Mouse (Mus musculus): Measurements from ENCODE around the gene Psg23. TPM values are rescaled to one million over a fixed set of nuclear protein-coding genes. Genes with fewer than 3 reads are reported as not detected.
"Not testable (repeated sequence)": the region's sequence is repeated elsewhere in the genome, so short reads cannot be mapped to it uniquely, and the experiment has no call there.

The Psg23 gene
- polyA plus RNA-seq (2015; fragmentation: Nextera tagmentation; extraction: Ambion mirVana), result not detected in 2 replicates

DNA sequence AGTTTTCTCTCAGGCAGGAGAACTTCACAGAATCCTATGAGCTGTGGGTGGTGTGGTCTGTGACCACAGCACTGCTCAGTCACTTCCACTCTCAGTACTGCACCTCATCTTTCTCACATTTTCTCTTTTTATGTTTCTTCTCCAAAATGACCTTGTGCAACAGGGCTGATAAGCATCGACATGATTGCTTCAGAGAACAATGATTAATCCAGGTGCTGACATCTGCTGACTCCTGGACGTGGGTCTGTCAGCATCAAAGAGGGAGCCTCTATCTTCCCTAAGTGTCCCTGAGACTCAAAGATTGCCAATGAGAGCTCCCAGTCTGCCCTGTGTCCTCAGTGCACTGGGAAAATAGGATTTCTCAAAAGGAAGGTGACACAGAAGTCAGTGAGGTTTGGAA lies at the start of gene Psg23:
TSS of gene Psg23 (minus strand) at position 101 of the 400 bp plus-strand sequence.
- H3K27ac ChIP-seq; H3K36me3 ChIP-seq; H3K4me3 ChIP-seq (replicated peaks); H3K9ac ChIP-seq; H3K9me3 ChIP-seq; H3K4me1 ChIP-seq (replicated peaks); ATAC-seq; H3K27me3 ChIP-seq (replicated peaks); H3K4me2 ChIP-seq (replicated peaks): not testable (repeated sequence)
- 31% methylated on average over 2 of the region's 2 CpGs for WGBS

DNA sequence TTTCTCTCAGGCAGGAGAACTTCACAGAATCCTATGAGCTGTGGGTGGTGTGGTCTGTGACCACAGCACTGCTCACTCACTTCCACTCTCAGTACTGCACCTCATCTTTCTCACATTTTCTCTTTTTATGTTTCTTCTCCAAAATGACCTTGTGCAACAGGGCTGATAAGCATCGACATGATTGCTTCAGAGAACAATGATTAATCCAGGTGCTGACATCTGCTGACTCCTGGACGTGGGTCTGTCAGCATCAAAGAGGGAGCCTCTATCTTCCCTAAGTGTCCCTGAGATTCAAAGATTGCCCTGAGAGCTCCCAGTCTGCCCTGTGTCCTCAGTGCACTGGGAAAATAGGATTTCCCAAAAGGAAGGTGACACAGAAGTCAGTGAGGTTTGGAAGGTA lies 40.3 kb upstream of the Psg23 start, which contains the start of gene Psg21:
TSS of gene Psg21 (minus strand) at position 101 of the 400 bp plus-strand sequence.
- not testable (repeated sequence) for H3K4me3 ChIP-seq (replicated peaks); ATAC-seq; H3K27ac ChIP-seq; H3K4me2 ChIP-seq (replicated peaks); H3K36me3 ChIP-seq; H3K9ac ChIP-seq; H3K9me3 ChIP-seq; H3K4me1 ChIP-seq (replicated peaks); H3K27me3 ChIP-seq (replicated peaks)
- 45% methylated on average over 2 of the region's 2 CpGs for WGBS

DNA sequence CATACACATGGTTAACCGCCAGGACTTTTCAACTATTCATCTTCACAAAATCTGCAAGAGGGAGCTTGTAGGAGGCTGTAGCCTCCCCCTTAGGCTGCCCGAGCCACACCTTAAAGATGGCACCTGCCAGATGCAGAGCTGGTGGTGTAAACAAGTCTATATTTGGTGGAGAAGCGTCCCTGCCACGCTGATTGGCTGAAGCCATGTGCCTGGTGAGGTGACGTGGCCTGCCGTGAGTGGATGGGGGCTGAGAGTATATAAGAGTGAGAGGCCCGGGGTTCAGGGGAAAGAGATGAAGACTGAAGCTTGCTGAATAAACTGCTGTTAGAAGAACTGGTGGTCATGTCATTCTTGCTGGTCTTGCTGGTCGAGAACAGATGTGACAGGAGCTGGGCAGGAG lies 10.6 kb upstream of the Psg23 start:
- WGBS, result 83% methylated on average over 8 of the region's 8 CpGs
- not testable (repeated sequence) for H3K4me3 ChIP-seq (replicated peaks); H3K36me3 ChIP-seq; H3K4me2 ChIP-seq (replicated peaks); H3K9ac ChIP-seq; H3K4me1 ChIP-seq (replicated peaks); ATAC-seq; H3K27me3 ChIP-seq (replicated peaks); H3K9me3 ChIP-seq; H3K27ac ChIP-seq

DNA sequence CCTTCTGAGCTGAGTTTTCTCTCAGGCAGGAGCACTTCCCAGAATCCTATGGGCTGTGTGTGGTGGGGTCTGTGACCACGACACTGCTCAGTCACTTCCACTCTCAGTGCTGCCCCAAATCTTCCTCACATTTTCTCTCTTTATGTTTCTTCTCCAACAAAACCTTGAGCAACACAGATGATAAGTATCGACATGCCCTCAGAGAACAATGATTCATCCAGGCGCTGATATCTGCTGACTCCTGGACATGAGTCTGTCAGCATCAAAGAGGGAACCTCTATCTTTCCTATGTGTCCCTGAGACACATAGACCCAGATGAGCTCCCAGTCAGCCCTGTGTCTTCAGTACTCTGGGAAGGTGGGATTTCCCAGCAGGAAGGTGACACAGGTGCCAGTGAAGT lies 49.1 kb downstream of the Psg23 start, which contains the start of gene Psg27:
TSS of gene Psg27 (minus strand) at position 101 of the 400 bp plus-strand sequence.
- no peak within 1 kb of the TSS for H3K9ac ChIP-seq
- ATAC-seq, result no peak
- H3K27ac ChIP-seq, result no peak within 1 kb of the TSS
- H3K36me3 ChIP-seq, result no peaks in the 10 kb centered on the region
- no peaks in the 10 kb centered on the region for H3K4me1 ChIP-seq (replicated peaks)
- H3K4me2 ChIP-seq (replicated peaks), result no peak within 1 kb of the TSS
- H3K9me3 ChIP-seq, result no peaks in the 10 kb centered on the region
- WGBS, result 79% methylated on average over 3 of the region's 3 CpGs
- no peak within 1 kb of the TSS for H3K4me3 ChIP-seq (replicated peaks)
- no peaks in the 10 kb centered on the region for H3K27me3 ChIP-seq (replicated peaks)

DNA sequence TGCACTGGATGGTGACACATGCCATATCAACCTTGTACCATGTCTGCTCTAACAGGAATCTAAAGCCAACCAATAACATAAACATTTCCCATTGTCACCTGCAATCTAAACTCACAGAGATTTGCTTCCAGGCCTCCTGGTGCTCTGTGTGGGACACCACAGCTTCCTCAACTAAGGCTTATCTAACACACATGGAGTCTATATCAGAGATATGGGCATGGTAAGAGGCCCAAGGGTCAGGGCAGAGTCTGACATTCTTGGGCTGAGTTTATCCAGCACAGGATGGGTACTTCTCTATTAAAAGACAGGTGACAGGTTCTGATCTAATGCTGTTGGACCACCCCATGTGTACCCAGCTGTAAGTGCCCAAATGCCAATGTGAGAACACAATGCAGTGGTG lies 56.5 kb downstream of the Psg23 start:
- peak; percentile 45; the same call in 1 of the 2 replicates for ATAC-seq
- Histone ChIP-seq H3K9me3 (no peaks in the 10 kb centered on the region), H3K27me3 (replicated peaks) (no peaks in the 10 kb centered on the region), H3K4me2 (replicated peaks) (no peak overlapping the region), H3K27ac (no peak overlapping the region), H3K9ac (no peak overlapping the region), H3K4me3 (replicated peaks) (no peak overlapping the region), H3K36me3 (no peaks in the 10 kb centered on the region), H3K4me1 (replicated peaks) (no peaks in the 10 kb centered on the region)

Other genes with a start within 250 kb of the Psg23 start
- gene Psg28, start 184.5 kb downstream of the Psg23 start, polyA plus RNA-seq (2015; fragmentation: Nextera tagmentation; extraction: Ambion mirVana), result not detected in 2 replicates
- gene Psg26, start 132.3 kb downstream of the Psg23 start, polyA plus RNA-seq (2015; fragmentation: Nextera tagmentation; extraction: Ambion mirVana), result not detected in 2 replicates
- gene Psg25, start 84.2 kb downstream of the Psg23 start, polyA plus RNA-seq (2015; fragmentation: Nextera tagmentation; extraction: Ambion mirVana), result not detected in 2 replicates
- gene Psg27, start 49.2 kb downstream of the Psg23 start, polyA plus RNA-seq (2015; fragmentation: Nextera tagmentation; extraction: Ambion mirVana), result not detected in 2 replicates
- not detected in 2 replicates for gene Psg21, start 40.2 kb upstream of the Psg23 start, polyA plus RNA-seq (2015; fragmentation: Nextera tagmentation; extraction: Ambion mirVana)
- not detected in 2 replicates for gene Psg20, start 69.7 kb upstream of the Psg23 start, polyA plus RNA-seq (2015; fragmentation: Nextera tagmentation; extraction: Ambion mirVana)
- gene Psg22, start 101.6 kb upstream of the Psg23 start, polyA plus RNA-seq (2015; fragmentation: Nextera tagmentation; extraction: Ambion mirVana), result not detected in 2 replicates
- gene Psg19, start 182.0 kb upstream of the Psg23 start, polyA plus RNA-seq (2015; fragmentation: Nextera tagmentation; extraction: Ambion mirVana), result not detected in 2 replicates
- 0.13 TPM in 2 replicates for gene Psg17, start 205.1 kb upstream of the Psg23 start, polyA plus RNA-seq (2015; fragmentation: Nextera tagmentation; extraction: Ambion mirVana)
- 0.73 TPM in 2 replicates for gene Mill2, start 223.5 kb upstream of the Psg23 start, polyA plus RNA-seq (2015; fragmentation: Nextera tagmentation; extraction: Ambion mirVana)